Mouse (Mus musculus): Measurements from ENCODE around the gene Ube2h.

Gene Ube2h

DNA sequence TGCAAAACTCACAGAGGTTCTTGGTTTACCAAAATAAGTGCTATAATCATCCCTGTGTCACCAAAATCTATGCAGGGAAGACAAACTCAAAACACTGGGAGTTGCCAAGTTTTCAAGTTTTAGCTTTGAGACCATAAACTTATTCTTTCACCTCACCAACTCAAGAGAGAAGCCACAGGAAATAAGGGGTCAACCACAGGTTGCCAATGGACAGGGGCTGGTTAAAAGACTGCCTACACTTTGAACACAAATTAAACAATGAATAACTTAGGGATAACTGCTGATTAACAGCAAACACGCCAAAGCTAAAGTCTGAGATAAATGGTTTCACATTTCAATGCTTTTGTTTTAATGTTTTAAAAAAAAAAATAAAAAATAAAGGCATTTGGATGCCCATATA, 5.2 kb downstream of the Ube2h start:
- no peak for DNase-seq (ENCODE audit: low spot score)

GRCm38 (mm10) chr6:30292579-30292978, 11.8 kb downstream of the Ube2h start:
- no peak for DNase-seq (ENCODE audit: low spot score)

DNA sequence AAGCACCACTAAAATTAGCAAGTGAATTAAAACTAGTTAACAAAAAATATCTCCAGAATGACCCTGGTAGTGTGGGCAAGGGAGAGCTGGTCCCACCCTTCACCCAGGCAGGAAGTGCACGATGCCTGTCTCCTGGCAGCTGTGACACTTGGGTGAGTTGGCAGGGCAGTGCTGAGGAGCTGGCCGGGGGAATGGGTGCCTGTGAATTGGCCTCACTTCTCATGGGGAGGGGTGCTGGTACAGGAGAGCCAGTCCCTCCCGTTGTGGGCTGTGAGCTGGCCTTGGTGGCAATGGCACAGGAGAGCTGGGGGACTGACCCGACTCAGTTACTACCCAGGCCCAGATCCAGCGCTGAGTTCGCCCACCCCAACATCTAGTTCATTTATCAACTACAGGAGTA, 16.4 kb downstream of the Ube2h start:
- DNase-seq (ENCODE audit: low spot score), result no peak

GRCm38 (mm10) chr6:30286642-30287041, 17.7 kb downstream of the Ube2h start:
- DNase-seq (ENCODE audit: low spot score), result no peak

DNA sequence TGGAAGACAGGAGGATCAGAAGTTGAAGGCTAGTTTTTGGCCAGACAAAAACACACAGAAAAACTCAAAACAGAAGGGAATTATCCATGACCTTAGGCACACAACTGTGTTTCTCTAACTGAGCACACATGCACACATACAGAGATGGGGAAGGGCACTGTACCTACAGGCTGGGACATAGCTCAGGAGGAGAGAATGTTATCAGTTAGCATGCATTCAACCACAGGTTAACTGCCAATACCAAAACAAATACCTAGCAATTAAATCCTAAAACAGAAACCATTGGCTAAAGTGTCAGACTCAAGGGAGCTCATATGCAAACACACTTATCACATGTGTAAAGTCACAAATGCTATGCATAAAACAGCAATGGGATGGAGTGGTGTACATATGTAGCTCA, 20.2 kb downstream of the Ube2h start:
- DNase-seq (ENCODE audit: low spot score), result no peak

DNA sequence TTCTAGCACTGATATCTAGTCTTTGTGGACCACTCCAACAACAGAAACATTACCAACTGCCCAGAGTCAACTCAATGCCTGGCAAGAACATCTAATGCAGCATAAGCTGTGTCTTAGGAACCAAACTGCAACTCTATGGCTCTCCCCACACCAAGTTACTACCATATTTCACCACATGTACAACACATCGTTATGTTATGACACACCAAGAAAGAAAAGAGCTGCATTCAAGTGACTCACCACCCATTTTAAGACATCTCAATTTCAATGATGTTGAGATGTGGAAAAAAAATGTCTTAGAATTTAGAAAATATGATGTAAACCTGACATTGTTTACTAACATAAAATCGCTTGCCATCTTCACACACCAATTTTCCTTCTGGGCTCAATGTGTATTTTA, 22.0 kb downstream of the Ube2h start:
- DNase-seq (ENCODE audit: low spot score), result no peak

DNA sequence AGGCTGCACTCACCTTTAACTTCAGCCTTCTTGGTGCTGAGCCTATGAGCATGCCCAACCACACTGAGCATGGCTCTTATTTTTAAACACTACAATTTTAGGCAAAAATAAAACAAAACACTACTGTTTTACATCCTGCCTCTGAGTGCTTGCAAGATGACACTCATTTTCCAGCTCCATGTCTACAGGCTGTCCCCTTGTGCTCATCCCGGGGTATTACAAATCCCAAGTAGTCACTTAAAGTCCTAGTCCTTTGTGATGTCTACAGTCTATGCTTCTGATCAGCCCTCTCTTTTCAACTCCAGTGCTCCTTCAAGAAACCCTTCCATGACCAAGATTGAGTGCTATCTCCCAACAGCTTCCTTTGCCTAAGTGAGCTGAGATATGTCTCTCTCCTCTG, 26.0 kb downstream of the Ube2h start:
- DNase-seq (ENCODE audit: low spot score), result no peak

DNA sequence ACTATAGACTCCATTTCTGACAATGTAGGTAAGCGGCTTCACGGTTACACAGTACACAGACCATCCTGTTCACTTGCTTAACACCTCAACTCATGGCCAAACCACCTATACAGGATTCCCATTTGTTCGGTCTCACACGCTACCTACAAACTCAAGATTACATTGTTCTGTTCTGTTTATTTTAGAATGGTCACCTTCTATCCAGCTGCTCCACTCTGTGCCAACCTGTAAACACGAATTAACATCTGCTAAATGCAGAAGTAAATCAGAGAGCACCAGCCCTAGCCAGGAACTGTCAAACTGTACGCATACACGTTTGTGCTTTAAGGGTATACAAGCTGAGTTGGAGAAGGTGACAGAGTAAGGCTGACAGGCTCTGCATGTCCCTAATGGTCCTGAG, 27.5 kb downstream of the Ube2h start:
- DNase-seq (ENCODE audit: low spot score), result no peak

GRCm38 (mm10) chr6:30276375-30276774, 28.0 kb downstream of the Ube2h start:
- peak; percentile 62 for DNase-seq (ENCODE audit: low spot score)

- DNase-seq (ENCODE audit: low spot score), result no peak
Observed at GRCm38 (mm10) chr6:30275159-30275847, 29.0 kb downstream of the Ube2h start.

DNA sequence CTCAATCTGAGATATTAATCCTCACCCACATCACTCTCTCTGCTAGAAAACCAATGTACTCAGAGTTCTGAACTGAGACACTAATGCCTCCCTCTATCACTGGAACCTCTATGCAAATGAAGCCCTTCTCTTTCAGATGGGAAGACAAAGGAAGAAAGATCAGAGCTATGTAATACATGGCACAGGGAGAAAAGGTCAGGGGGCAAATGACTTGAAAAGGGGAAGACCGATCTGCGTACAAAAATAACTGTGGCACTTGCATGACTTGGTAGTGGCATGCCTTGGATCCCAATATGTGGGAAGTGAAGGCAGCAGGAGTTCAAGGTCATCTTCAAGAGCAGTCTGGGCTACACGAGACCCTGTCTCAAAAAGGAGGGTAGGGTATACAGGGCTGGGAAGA, 31.4 kb downstream of the Ube2h start:
- no peak for DNase-seq (ENCODE audit: low spot score)

DNA sequence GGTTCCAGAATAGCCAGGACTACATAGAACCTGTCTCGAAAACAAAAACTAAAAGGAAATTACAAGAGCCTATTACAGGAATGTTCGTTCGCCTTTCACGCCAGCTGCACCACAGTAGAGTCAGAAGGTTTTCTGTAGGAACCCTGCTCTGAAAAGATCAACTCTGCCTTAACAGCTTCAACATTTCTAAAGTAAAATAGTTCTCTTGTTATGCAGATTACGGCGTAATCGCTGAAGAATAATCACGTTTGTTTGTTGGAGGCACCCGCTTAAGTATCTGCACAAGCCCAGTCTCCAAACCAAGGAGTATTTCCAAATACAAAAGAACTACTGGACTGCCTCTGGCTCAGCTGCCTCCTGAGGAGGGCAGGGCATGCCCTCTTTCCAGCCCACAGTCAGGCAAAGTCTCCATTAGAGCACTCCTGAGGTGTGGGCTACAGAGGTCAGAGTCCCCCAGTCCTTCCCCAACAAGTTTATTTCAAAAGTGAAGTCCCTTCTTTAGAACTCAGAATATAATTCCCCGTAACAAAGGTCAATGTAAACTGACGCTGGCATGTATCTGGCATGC, 31.9 kb downstream of the Ube2h start:
- DNase-seq (ENCODE audit: low spot score), result no peak

- DNase-seq (ENCODE audit: low spot score), result no peak
Observed at GRCm38 (mm10) chr6:30269846-30270245, 34.5 kb downstream of the Ube2h start.

GRCm38 (mm10) chr6:30267486-30267885, 36.9 kb downstream of the Ube2h start:
- DNase-seq (ENCODE audit: low spot score), result no peak

GRCm38 (mm10) chr6:30265402-30265801, 38.9 kb downstream of the Ube2h start:
- DNase-seq (ENCODE audit: low spot score), result no peak

- no peak for DNase-seq (ENCODE audit: low spot score)
Observed at GRCm38 (mm10) chr6:30263053-30263452, 41.3 kb downstream of the Ube2h start.

DNA sequence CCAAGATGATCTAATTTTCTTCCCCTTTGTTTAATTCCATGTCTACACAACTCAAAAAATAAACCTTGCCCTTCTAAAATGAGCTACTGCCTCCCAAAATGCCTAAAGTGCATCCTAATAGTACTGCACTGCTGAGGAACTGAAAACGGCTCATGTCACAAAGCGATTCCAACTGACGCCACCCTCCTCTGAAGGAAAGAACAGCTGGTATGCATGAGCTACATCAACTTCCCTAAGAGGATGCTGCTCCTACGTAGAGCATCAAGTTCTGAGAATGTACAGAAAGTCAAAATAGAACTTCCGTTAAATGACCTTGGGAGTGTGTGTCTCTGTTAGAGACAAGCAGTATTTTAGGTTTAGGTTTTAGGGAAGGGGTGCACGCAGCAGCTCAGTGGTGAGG, 45.1 kb downstream of the Ube2h start:
- DNase-seq (ENCODE audit: low spot score), result no peak

DNA sequence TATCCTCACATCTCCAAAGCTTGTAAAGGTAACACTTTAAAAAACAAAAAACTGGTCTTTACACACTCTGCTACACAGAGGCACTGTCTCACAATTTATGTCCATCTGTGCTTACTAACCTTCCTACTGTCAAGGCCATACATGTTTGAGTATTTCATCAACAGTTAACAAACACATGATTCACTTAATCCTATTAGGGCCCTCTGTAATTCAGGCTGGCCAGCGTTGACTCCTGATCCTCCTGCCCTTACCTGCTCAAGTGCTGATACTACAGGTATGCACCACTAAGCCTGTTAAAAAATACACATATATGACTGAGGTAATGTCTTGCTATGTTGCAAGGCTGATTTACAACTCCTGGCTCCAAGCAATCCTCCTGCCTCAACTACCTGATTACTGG, 46.4 kb downstream of the Ube2h start:
- no peak for DNase-seq (ENCODE audit: low spot score)

DNA sequence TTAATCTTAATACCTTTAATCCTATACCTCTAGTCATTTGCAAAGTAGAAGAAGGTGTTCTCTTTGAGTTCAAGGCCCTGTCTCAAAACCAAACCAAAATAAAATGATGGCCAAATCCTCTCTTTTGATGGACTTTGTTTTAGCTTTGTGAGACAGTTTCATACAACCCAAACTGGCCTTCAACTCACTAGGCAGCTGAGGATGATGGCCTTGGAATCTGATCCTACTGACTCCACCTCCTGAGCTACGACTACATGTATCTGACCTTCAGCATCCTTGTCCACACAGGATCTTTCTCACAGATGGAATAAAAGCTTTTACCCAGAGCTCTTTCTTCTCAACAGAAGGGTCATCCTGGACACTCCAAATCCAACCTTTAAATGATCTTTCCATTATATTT, 48.5 kb downstream of the Ube2h start:
- DNase-seq (ENCODE audit: low spot score), result no peak

DNA sequence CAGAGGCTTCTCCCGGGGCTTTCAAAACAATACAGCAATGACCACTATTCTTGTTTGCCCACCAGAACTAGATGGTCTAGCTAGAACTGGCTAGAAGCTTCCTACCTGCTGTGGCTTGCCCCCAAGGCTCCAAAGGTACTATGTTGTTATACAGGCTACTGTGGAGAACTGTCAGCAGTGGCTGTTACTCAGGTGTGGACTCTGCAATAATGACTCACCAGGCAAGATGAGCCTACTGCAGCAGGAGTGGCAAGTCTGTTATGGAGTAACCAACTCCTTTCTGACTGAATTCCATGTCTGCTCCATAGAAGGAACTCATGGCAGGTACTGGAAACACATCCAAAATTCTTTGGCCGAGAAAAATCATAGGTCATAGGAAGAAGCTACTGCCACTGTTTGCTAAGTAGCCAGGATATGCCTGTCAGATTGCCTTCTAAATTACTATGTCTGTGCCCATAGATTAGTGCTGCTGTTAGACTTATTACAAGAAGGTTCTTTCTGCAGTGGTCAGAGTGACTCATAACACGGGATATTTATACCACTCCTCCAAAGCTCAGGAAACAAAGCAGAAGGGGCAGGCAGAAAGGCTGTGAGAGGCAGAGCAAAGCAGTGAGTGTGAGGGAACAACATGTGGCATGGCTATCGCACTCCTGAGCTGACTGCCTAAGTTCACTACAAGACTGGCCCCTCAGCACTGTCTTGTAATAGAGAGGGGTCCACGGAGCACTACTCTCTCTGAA, 51.9 kb downstream of the Ube2h start:
- no peak for DNase-seq (ENCODE audit: low spot score)

- no peak for DNase-seq (ENCODE audit: low spot score)
Observed at GRCm38 (mm10) chr6:30248708-30249107, 55.6 kb downstream of the Ube2h start.

- DNase-seq (ENCODE audit: low spot score), result no peak
Observed at GRCm38 (mm10) chr6:30245940-30246339, 58.4 kb downstream of the Ube2h start.

DNA sequence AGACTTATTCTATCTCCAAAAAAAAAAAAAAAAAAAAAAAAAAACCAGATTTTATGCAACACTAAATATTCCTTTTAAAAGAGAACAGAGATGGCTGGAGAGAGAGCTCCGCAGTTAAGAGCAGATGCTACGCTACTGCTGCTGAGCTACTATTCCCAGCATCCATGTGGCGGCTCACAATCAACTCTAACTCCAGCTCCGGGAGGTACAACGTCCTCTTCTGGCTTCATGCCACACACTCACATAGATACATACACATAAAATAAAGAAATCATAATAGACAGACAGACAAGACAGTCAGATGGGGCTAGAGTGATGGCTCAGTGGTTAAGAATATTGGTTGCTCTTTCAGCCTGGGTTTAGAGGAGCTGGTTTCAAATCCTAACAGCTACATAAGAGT, 58.9 kb downstream of the Ube2h start:
- no peak for DNase-seq (ENCODE audit: low spot score)
